Mouse (Mus musculus) forebrain, embryonic 10.5 days (tissue): ENCODE measurements around the gene Efcc1. TPM values are rescaled to one million over a fixed set of nuclear protein-coding genes. Genes with fewer than 3 reads are reported as not detected.

Experiments
- DNase-seq: peaks from one replicate; pipeline ENCODE4 v3.0.0-alpha.2; 2017; ENCODE audit warnings: low spot score; ENCODE audit errors: extremely low spot score
- H3K27ac ChIP-seq: fragments of 300-500 bp; sonication (generic); 2 replicates; pipeline ENCODE4 v1.5.1; 2016; ENCODE audit warnings: mild to moderate bottlenecking
- H3K27me3 ChIP-seq: fragments of 300-500 bp; sonication (generic); 2 replicates; pipeline ENCODE4 v1.6.1; 2016; ENCODE audit warnings: mild to moderate bottlenecking; ENCODE audit not compliant: poor library complexity, severe bottlenecking
- H3K36me3 ChIP-seq: fragments of 300-500 bp; sonication (generic); replicated peaks from 2 replicates; pipeline ENCODE4 v1.6.1; 2016; ENCODE audit warnings: mild to moderate bottlenecking, moderate library complexity
- H3K4me1 ChIP-seq: fragments of 300-500 bp; sonication (generic); 2 replicates; pipeline ENCODE4 v1.6.1; 2016
- H3K4me3 ChIP-seq: fragments of 300-500 bp; sonication (generic); 2 replicates; pipeline ENCODE4 v1.5.1; 2016; ENCODE audit warnings: mild to moderate bottlenecking, moderate library complexity
- H3K9me3 ChIP-seq: fragments of 300-500 bp; sonication (generic); 2 replicates; pipeline ENCODE4 v1.6.1; 2016; ENCODE audit warnings: mild to moderate bottlenecking, moderate library complexity
- WGBS: fragments of 180-500 bp; shearing (Covaris S2); methylation state at CpG from one replicate; pipeline ENCODE4 v1.1.7; 2016; 5-methylcytosine and 5-hydroxymethylcytosine counted together
- polyA plus RNA-seq: library from polyadenylated mRNA; unstranded; fragments of >200 nt; fragmentation: Nextera tagmentation; extraction: Ambion mirVana; gene quantifications from 2 replicates; pipeline ENCODE4 v1.2.1, GENCODE M21; 2016

Efcc1 gene
- polyA plus RNA-seq, 1 experiment from 2014 or later = 0.84 TPM

DNA sequence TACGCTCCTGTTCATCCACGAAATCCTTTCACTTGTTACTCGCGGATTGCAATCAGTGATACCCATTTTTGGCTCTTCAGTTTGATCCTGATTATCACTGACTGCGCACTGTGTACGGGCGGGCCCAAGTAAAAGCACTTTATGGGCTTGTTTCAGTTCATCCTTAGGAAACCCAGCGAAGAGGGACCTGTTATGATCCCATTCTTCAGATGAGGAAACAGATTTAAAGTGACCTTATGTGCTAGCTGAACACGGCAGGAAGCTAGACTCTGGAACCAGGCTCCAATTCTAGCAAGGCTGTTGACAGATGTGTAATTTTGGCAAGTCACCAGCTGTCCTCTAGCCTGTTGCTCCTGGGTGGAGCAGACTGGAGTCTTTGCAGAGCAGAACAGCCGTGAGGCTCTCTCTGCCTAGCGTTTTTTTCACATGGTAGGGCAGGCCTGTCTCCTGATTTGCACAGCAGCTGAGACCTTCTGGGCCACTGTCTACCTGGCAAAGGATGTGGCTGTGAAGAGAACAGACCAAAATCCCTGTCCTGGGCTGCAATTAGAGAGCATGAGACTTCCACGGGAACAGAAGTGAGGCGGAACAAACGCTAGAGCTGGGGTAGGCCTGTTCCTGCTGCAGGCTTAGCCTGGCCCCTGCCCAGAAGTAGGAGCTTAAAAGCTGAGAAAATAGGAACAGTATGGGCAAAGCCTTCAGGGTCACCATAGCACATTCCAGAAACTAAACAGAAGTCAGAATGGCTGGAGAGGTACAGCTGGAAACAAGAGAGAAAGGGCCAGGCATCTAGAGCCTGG is 2.7 kb downstream of the Efcc1 start:
- H3K36me3 ChIP-seq = no peaks in the 10 kb centered on the region
- H3K27ac ChIP-seq = no peak overlapping the region
- whole genome bisulfite sequencing = 27% methylated on average over 14 of the region's 14 CpGs
- DNase-seq = no peak
- peak overlapping the region; percentile 64 for H3K4me3 ChIP-seq
- H3K4me1 ChIP-seq = peaks cover 58% of the 10 kb centered on the region
- H3K9me3 ChIP-seq = no peaks in the 10 kb centered on the region
- H3K27me3 ChIP-seq = peaks cover 97% of the 10 kb centered on the region

DNA sequence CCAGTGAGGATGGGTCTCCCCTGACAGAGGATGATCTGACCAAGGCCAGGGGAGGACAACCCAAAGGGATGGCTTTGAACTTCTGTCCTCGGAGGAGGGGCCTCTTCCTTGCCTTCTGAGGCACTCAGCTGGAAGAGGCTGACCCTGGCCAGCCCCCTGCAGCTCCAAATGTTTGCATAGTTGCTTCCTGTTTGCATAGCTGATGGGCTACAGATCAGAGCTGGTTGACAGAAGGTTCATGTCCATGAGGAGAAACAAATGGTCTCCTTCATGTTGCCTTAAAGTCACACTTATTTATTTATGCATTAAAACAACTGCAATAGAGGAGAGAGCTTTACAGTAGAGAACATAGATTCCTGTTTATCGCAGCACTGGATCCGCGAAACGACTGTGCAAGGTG is 3.5 kb downstream of the Efcc1 start:
- Histone ChIP-seq H3K27ac (no peak overlapping the region), H3K4me1 (peaks cover 66% of the 10 kb centered on the region), H3K4me3 (no peak overlapping the region), H3K27me3 (peaks cover 91% of the 10 kb centered on the region), H3K36me3 (no peaks in the 10 kb centered on the region), H3K9me3 (no peaks in the 10 kb centered on the region)
- WGBS = 71% methylated on average over 5 of the region's 5 CpGs
- DNase-seq = no peak

DNA sequence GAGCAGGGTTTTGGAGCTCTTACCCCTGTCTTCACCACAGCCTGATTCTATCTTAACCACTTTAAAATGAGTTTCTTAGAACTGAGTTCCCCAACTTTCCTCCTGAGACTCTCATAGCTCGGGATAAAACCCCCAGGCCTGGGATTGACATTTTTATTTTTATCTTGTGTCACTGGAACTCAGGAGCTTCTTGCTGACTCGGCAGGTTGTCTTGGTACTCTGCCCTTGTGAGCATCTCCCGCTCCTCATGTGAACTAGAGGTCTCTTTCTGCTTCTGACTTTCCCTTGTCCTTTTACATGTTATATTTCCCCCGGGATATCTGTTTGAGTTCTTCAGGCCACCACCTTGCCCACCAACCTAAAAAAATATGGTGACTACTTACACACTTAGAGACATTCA is 6.3 kb downstream of the Efcc1 start:
- DNase-seq = no peak
- Histone ChIP-seq H3K27ac (no peak overlapping the region), H3K9me3 (no peaks in the 10 kb centered on the region), H3K36me3 (no peaks in the 10 kb centered on the region), H3K4me3 (no peak overlapping the region), H3K4me1 (peaks cover 57% of the 10 kb centered on the region), H3K27me3 (peaks cover 73% of the 10 kb centered on the region)
- 80% methylated on average over 4 of the region's 4 CpGs for WGBS

DNA sequence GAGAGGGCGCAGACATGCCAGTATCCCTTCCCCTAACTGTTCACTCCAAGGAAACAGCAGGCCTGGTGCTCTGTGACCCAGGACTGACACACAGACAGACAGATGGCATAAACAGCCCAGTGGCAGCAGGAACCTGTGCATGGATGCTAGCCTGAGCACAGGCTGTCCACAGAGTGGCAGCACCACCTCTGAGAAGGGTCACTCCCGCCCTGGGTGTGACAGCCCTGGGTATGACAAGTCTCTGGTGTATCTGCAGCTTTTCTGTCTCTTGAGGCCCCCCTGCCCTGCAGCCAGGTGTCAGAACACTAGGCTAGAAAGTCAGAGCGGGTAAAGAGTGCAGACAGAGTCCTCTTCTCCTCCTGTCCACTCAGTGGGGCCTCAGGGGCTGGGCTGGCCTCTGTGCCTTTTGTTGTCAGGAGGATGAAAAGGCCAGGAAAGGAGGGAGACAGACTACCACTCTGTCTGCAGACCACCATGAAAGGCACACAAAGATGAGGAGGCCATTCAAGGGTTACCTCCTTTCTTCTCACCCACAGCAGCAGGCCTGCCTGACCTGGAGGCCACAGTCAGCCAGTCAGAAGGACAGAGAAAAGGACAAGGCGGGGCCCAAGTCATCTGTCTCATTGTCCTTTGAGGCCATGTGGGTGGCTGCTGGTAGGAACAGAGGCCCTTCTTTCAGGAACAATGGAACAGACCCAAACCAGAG is 7.4 kb downstream of the Efcc1 start:
- peaks cover 62% of the 10 kb centered on the region for H3K27me3 ChIP-seq
- WGBS = 44% methylated on average over 4 of the region's 4 CpGs
- H3K36me3 ChIP-seq = no peaks in the 10 kb centered on the region
- peak overlapping the region; percentile 82 for H3K27ac ChIP-seq
- H3K9me3 ChIP-seq = no peaks in the 10 kb centered on the region
- H3K4me3 ChIP-seq = 0 out of 2 replicates have a peak overlapping the region, but pooled peaks have one; percentile 5
- peak; percentile 47 for DNase-seq
- H3K4me1 ChIP-seq = peaks cover 46% of the 10 kb centered on the region

DNA sequence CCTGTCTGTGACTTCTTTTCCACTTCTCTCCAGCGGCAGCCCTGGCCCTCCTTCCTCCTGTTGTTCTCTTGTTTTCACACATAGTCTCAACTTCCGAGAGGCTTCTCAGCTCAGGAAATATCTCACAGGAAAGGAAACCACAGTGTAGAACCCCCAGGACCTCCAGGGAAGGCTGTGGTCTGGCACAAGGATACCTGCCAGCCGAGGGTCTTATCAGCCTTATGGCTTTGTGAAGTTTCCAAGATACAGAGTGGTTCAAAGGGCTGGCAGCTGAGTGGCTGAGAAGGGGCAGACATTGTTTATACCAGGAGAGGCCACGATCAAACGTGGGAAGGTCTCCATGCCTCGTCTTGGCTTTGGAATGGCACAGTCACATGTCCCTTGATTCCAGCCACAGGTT is 9.2 kb downstream of the Efcc1 start:
- Histone ChIP-seq H3K36me3 (no peaks in the 10 kb centered on the region), H3K27ac (peak overlapping the region; percentile 82), H3K4me3 (no peak overlapping the region), H3K27me3 (peaks cover 44% of the 10 kb centered on the region), H3K4me1 (peaks cover 30% of the 10 kb centered on the region), H3K9me3 (no peaks in the 10 kb centered on the region)
- no peak for DNase-seq
- 73% methylated on average over 6 of the region's 6 CpGs for WGBS

DNA sequence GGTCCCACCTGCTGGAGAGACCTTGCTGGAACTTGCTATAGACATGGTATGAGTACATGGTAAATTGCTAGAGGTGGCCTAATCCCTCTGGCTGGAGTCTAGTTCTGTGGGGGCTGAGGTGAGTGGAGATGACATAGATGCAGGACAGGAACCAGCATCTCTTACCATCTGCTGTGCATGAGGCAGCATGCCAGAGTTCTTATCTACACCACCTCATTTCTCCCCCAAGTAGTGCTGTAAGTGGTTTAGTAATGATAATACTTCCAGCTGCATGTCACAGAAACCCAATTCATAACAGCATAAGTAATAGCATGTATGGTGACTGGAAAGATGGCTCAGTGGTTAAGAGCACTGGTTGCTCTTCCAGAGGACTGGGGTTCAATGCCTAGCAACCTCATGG is 9.8 kb downstream of the Efcc1 start:
- no peaks in the 10 kb centered on the region for H3K36me3 ChIP-seq
- peaks cover 38% of the 10 kb centered on the region for H3K27me3 ChIP-seq
- peaks cover 30% of the 10 kb centered on the region for H3K4me1 ChIP-seq
- DNase-seq = no peak
- H3K9me3 ChIP-seq = no peaks in the 10 kb centered on the region
- no peak overlapping the region for H3K4me3 ChIP-seq
- no peak overlapping the region for H3K27ac ChIP-seq

DNA sequence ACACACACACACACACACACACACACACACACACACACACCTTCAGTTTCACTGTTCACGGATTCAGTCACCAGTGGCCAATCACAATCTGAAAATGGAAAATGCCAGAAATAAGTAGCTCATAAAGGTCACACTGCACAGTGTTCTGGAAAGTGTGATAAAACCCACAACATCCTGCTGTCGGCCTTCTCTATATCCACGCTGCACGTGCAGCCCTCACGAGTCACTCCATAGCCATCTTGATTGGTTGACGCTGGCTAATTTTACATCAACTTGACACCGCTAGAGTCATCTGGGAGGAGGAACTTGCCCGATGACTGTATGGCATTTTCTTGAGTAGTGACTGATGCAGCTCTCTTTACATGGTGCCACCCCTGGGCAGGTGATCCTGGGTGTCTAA is 11.3 kb downstream of the Efcc1 start:
- peaks cover 23% of the 10 kb centered on the region for H3K27me3 ChIP-seq
- WGBS = 91% methylated on average over 8 of the region's 8 CpGs
- no peaks in the 10 kb centered on the region for H3K9me3 ChIP-seq
- no peak overlapping the region for H3K4me3 ChIP-seq
- H3K27ac ChIP-seq = no peak overlapping the region
- peaks cover 30% of the 10 kb centered on the region for H3K4me1 ChIP-seq
- DNase-seq = no peak
- no peaks in the 10 kb centered on the region for H3K36me3 ChIP-seq

DNA sequence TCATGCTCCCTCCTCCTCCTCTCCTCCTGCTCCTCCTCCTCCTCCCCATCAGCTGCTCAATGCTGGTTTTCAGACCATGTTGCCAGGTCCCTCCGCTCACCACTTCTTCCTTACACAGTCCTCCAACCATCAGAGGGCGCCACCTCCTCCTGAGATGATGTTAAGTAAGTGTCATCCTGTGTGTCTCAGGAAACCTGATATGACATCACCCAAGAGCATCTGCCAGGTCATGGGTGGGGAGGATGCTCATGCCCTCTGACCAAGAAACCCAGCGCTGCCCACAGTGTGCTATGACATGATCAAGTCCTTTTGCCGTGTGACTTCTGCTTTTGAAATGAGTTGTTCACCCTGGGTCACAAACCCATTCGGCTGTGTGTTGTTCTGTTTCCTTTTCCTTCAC is 12.1 kb downstream of the Efcc1 start:
- no peak for DNase-seq
- Histone ChIP-seq H3K9me3 (no peaks in the 10 kb centered on the region), H3K4me3 (no peak overlapping the region), H3K27ac (no peak overlapping the region), H3K27me3 (peaks cover 15% of the 10 kb centered on the region; the same call in 1 of the 2 replicates), H3K4me1 (peaks cover 24% of the 10 kb centered on the region), H3K36me3 (no peaks in the 10 kb centered on the region)
- 80% methylated on average over 5 of the region's 5 CpGs for WGBS

DNA sequence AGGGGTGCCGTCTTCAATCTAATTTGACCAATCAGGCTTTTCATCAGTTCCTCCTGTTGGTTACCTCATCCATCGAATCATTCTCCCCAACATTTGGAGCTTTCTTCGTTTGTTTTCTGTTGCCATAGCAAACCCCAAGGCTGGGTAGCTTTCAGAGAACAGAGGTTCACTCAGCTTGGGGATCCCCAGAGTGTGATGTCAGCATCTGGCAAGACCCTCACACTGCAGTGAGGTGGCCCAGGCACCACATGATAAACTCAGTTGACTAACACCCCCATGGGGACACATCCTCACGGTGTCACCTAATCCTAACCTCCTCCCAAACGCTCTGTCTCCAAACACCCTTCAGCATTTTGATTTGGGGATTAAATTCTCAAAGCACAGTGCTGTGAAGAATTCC is 12.6 kb downstream of the Efcc1 start:
- Histone ChIP-seq H3K9me3 (no peaks in the 10 kb centered on the region), H3K4me1 (peaks cover 20% of the 10 kb centered on the region), H3K27ac (no peak overlapping the region), H3K27me3 (peaks cover 12% of the 10 kb centered on the region; the same call in 1 of the 2 replicates), H3K36me3 (no peaks in the 10 kb centered on the region), H3K4me3 (no peak overlapping the region)
- DNase-seq = no peak
- WGBS = 77% methylated on average over 5 of the region's 5 CpGs

DNA sequence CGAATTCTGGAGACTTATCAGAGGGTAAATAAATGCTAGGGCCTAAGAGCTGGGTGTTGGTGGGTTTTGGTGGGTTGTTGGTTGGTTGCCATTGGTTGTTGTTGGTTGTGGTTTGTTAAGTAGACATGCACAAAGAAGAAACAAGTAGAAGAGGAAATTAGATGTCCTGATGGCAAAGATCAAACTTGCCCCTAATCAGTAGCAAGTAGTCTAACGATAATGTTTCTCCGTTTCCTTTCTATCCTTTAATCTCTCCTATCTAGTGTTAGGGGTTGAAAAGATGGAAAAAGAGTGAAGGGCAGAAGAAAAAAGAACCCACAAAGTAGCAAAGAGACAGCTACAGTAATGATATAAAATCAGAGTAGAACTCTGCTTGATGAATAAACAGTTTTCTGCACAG is 14.0 kb downstream of the Efcc1 start:
- WGBS = 92% methylated on average over 3 of the region's 3 CpGs
- Histone ChIP-seq H3K27me3 (peaks cover 5% of the 10 kb centered on the region; the same call in 1 of the 2 replicates), H3K9me3 (no peaks in the 10 kb centered on the region), H3K4me3 (no peak overlapping the region), H3K36me3 (no peaks in the 10 kb centered on the region), H3K4me1 (peaks cover 6% of the 10 kb centered on the region), H3K27ac (no peak overlapping the region)
- DNase-seq = no peak

DNA sequence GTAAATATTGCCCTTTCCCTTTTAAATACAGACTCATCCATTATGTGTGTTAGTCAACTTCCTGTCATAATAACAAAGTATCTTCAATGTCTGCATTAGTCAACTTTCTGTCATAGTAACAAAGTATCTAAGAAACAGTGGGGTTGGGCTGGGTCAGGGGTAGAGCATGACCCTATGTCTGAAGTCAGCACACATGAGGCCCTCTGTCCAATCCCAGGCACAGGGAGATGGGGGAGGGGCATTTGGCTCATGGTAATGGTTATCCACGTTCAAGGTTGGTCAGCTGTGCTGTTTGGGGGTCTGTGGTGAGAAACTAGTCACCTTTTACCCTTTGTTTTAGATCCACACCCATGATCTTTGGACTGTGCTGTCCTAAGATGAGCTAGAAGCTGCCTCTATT is 14.6 kb downstream of the Efcc1 start:
- 42% methylated on average over 1 of the region's 1 CpGs for WGBS

DNA sequence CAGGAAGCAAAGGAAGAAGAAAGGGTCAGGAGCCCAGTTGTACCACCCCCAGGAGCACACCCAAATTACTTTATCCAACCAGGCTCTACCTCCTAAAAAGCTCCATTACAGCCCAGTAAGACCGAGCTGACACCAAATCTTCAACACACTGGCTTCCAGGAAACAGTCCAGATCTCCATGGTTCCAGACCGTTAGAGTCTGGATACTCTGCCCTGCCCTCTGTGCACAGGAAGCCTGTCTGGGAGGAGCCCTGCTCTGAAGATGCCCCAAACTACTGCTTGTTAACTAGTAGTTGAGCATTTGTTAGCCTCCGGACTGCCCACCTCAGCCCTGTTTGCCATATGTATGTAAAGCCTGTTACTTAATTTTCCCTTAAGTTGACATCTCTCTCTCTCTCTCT is 15.4 kb downstream of the Efcc1 start:
- no peak for DNase-seq
- 81% methylated on average over 3 of the region's 3 CpGs for WGBS
- Histone ChIP-seq H3K9me3 (no peaks in the 10 kb centered on the region), H3K4me1 (no peaks in the 10 kb centered on the region), H3K36me3 (no peaks in the 10 kb centered on the region), H3K27me3 (no peaks in the 10 kb centered on the region), H3K4me3 (no peak overlapping the region), H3K27ac (no peak overlapping the region)

More for the DNA sequence above, 14.6 kb downstream of the Efcc1 start:
- no peaks in the 10 kb centered on the region for H3K4me1 ChIP-seq
- H3K27me3 ChIP-seq = no peaks in the 10 kb centered on the region
- H3K36me3 ChIP-seq = no peaks in the 10 kb centered on the region
- DNase-seq = no peak
- H3K27ac ChIP-seq = no peak overlapping the region
- no peaks in the 10 kb centered on the region for H3K9me3 ChIP-seq
- H3K4me3 ChIP-seq = no peak overlapping the region

DNA sequence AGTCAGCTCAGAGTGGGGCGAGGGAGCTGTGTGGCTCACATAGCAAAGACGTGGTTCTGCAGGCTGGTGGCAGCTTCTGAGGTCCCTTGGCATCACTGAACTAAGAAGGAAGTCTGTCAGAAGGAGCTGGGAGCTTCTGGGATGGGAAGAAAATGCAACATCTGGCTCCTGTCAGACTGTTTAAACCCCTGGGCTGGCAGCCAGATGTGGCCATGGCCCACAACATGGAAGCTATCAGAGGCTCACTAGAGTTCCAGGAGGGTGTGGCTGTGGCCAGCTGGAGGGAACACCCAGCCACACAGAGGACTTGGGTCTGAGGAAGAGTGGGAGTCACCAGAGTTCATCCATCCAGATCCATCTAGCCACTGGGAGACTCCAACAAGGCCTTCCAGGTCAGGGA is 16.2 kb downstream of the Efcc1 start:
- no peak overlapping the region for H3K4me3 ChIP-seq

More for the DNA sequence above, 16.2 kb downstream of the Efcc1 start:
- H3K27ac ChIP-seq = no peak overlapping the region
- no peaks in the 10 kb centered on the region for H3K4me1 ChIP-seq
- 76% methylated on average over 2 of the region's 2 CpGs for WGBS
- H3K9me3 ChIP-seq = no peaks in the 10 kb centered on the region
- no peaks in the 10 kb centered on the region for H3K27me3 ChIP-seq
- no peaks in the 10 kb centered on the region for H3K36me3 ChIP-seq
- no peak for DNase-seq
